Mouse (Mus musculus): ENCODE results near the gene Cbx6. TPM values are rescaled to one million over a fixed set of nuclear protein-coding genes. Genes with fewer than 3 reads are reported as not detected.

Cbx6 gene
- polyA plus RNA-seq, 1 experiment, result 10.4 TPM

DNA sequence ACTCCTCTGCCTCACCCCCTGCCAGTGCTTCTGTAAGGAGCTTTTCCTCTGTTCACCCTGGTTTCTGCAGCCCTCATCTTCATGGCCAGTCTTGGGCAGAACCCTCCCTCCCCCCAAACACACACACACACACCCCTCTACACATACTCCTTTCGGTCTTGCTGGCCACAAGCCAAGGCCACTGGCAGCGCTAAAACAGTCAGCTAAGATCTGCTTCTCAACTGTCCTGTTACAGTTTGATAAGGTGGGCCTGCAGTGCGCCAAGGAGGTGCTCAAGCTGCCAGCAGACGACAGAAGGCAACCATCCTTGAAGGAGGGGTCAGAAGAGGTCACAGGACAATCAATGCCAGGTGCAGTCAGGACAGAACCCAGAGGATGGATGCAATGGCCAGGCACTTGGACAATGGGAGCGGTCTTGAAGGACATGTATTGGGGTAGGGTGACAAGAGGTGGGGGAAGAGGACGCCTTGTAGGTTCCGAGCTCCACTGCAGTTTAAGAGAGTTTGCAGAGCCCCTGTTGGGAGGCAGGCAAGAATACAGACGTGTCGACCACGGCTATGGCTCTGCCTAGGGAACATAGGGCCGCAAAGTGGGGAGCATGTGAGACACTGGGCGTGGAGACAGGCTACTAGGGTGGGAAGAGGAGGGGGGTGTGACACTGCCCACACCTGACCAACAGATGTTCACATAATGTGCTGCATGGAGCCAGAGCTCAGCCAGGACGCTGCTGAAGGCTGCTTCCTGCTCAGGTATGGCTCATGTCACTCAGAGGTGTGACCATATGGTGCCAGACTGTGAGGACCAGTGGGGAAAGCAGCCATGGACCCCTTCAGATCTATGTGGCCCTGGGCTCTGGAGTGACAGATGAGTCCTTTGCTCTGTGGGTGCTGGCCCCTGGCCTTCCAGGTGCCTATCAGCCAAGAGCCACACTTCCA is 12.0 kb downstream of the Cbx6 start:
- TF ChIP-seq GATA1 (IDR thresholded peaks at IDR 0.05; ENCODE audit: low read length), result no peak

DNA sequence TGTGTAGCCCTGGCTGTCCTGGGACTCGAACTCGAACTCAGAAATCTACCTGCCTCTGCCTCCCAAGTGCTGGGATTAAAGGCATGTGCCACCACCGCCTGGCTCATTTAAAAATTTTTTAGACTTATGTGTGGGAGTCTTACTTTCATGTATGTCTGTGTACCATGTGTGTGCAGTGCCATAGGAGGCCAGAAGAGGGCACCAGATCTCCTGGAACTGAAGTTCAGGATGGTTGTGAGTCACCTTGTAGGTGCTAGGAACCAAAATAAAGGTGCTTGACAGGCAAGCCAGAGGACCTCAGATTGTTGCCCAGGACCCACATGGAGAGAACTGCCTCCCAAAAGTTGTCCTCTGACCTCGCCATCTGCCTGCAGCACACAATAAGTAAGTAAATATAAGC is 16.2 kb downstream of the Cbx6 start:
- no peak for TF ChIP-seq GATA1 (IDR thresholded peaks at IDR 0.05; ENCODE audit: low read length)

DNA sequence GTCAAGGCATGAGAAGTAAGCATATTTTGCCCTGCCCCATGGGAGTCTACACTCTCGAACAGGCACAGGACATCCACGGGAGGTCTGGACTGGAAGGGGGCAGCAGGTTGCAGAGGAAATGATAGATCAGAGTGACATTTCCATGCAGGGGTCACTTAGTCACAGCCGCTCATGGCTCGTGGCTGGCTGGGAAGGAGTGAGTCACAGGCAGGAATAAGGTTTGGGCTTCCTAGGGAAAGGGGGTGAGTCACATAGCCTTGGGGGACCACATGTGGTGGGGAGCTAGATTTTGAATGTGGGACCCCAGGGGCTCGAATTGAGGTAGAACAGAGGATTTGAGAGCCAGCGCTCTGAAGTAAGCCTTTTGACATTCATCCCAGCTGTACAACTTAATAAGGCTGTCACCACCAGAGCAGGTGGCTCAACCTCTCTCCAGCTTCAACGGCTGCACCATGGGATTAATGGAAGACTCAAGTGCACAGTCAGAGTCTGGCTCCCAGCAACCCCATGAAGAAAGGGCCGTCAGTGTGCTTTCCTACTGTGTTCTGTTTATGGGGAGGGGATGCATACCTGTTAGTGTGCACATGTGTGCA is 20.7 kb downstream of the Cbx6 start:
- TF ChIP-seq GATA1 (IDR thresholded peaks at IDR 0.05; ENCODE audit: low read length), result no peak

DNA sequence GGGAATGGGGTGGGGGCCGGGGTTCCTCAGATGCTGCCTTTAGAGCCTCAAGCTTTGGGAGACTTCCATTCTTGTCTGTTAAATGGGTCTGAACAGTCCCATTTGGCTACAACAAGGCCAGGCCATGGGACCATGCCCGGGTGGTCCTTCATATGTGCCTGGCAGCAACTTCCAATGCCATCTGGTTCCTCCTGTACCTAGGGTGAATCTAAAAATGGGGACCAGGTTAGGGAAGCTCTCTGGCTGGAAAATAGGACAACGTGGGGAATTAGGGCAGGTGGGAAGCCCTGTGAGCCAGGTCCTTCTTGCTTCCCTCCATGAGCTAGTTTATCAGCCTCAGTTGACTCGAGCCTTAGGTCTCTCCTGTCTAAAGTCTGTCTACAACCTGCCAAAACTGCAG is 23.5 kb downstream of the Cbx6 start:
- TF ChIP-seq GATA1 (IDR thresholded peaks at IDR 0.05; ENCODE audit: low read length), result no peak

DNA sequence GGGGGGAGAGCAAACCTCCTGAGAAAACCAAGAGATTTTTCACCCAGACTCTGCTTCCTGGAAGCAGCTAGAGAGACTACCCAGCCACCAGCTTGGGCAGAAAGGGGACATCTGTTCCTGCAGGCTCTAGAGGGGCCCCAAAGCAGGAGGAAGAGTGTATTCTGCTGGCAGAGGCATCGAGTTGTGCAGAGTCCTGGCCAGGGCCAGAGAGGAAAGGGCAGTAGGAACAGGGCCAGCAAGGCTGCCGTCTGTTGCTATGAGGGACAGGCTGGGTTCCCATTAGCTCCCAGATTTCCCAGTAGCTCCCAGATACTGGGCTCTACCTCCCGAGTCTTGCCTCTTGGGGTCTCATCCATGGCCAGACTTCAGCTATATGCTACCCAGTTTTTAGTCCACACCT is 24.4 kb downstream of the Cbx6 start:
- no peak for TF ChIP-seq GATA1 (IDR thresholded peaks at IDR 0.05; ENCODE audit: low read length)

DNA sequence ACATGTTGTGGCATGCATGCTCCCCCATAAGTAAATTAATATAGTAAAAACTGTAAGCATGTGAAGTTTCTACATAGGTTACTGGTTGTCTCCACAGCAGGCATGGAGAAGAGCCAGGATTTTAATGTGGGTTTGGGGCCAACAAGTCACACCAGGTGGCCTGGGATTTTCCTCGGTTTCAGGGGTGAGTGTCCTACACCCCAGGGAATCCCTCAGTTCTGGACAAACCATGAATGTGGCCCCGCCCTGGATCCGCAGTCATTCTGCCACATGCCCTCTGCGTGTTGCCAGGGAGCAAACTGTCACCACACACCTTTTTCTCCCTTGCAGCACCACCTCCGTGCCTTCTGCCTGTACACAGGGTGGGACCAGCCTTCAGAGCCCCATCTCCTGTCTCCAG is 25.8 kb downstream of the Cbx6 start:
- TF ChIP-seq GATA1 (IDR thresholded peaks at IDR 0.05; ENCODE audit: low read length), result no peak

DNA sequence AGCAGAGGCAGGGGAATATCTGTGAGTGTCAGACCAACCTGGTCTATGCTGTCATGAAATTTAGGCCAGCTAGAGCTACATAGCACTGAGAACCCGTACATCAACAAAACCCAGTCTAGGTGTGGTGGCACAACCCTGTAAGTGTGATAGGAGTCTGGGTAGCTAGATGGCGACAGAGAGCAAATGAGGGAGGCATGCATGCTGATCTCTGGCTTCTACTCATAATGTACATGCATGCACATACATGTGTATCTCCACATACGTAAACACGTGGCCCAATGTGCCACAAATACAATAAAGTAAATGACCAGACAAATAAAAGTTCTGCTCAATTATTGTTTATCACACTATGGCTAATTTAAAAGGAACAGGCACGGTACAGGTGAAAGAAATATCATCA is 26.4 kb downstream of the Cbx6 start:
- TF ChIP-seq GATA1 (IDR thresholded peaks at IDR 0.05; ENCODE audit: low read length), result no peak

DNA sequence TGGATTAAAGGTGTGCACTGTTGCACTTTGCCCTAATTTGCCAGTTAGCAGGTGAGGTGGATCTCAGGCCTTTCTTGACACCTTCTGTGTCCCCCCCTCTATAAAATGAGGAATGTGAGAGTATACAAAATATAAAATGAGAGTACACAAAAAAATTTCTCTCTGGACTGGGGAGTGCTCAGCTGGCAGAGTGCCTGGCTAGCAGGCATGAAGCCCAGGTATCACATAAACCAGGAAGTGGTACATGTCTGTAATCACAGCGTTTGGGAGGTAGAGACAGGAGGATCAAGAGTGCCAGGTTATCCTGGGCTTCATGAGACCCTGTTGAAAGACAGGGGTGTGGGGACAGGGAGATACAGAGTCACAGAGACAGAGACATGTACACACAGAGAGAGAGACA is 27.4 kb downstream of the Cbx6 start:
- no peak for TF ChIP-seq GATA1 (IDR thresholded peaks at IDR 0.05; ENCODE audit: low read length)

DNA sequence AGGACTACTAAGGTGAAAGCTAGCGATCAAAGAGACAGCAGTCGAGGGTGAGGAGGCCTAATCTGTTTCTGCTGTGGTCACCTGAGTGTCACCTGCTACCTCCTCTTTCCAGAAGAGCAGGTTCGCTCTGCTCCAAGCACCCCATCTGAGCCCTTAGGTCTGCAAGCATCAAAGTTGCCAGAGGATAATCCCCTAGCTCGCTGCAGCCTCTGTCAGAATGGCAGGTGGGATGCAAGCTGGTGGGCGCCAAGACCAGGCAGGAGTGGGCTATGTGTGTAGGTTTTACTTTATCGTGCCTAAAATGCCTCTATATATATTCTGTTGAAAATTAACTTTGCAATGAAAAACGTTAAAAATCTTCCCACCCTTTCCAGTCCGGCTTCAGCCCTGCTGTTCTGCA is 29.2 kb downstream of the Cbx6 start:
- TF ChIP-seq GATA1 (IDR thresholded peaks at IDR 0.05; ENCODE audit: low read length), result no peak

DNA sequence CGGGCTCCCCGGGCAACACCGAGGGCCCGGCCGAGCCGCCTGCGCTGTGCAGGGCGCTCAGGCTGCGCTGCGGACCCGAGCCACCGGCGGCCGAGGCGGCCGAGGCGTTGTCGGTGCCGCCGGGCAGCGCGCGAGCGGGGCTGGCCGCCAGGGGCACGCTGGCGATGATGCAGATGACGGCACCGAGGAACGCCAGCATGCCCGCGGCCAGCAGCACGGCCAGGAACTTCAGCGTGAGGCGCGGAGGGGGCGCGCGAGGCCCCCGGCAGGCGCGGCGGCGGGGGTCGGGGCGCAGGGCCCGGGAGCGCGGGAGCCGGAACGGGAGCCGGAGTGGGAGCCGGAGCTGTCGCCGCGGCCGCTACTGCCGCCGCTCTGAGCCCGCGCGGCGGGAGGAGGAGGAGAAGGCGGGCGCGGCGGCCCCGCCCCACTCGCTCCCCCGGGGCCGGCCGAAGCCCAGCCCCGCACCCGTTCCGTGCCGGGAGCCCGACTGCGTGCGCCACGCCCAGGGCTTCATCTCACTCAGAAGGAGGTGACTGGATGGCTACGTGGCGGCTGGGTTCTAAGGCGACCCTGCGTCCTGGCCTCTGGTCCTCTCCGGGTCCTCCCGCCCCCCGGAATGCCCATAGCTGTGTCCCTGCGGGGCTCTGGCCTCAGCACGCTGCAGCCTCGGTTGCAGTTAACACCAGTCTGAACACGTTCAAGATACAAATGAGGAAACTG is 30.0 kb downstream of the Cbx6 start, which contains the start of gene Nptxr:
Nptxr (minus strand) TSS at position 415 of the 720 bp plus-strand sequence.
- no peak for TF ChIP-seq GATA1 (IDR thresholded peaks at IDR 0.05; ENCODE audit: low read length)

DNA sequence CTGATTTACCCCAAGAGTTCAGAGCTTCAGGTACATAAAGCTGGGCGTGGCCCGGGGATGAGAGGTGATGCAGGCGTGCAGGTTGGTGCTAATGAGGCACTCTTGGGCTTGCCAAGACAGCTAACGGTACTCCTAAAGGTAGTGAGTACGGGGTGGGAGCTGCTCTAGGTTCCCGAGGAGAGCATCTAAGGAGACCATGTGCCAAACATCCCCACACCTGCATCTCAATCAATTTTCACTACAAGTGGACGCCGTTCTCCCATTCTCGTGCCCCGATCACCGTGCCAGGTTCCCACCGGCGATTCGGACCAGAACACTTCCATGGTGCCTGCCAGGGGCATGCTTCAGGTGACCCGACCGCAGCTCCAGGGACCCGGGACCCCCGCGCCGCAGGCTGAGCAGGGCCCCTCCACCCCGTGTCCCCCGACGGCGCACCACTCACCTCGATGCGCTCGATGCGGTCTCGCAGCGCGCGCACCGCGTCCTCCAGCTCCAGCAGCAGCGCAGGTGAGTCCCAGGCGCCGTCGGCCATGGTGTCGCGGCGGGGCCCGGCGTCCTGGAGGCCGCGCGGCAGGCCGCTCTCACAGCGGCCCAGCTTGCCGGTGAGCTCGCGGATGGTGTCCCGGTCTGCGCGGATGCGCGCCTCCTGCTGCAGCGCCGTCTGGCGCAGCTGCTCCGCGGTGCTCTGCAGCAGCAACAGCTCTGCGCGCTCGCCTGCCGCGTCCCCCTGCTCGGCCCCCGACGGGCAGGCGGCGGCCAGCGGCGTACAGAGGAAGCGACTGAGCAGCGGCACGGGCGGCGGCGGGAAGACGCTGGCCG is 30.7 kb downstream of the Cbx6 start:
- TF ChIP-seq GATA1 (IDR thresholded peaks at IDR 0.05; ENCODE audit: low read length), result no peak

DNA sequence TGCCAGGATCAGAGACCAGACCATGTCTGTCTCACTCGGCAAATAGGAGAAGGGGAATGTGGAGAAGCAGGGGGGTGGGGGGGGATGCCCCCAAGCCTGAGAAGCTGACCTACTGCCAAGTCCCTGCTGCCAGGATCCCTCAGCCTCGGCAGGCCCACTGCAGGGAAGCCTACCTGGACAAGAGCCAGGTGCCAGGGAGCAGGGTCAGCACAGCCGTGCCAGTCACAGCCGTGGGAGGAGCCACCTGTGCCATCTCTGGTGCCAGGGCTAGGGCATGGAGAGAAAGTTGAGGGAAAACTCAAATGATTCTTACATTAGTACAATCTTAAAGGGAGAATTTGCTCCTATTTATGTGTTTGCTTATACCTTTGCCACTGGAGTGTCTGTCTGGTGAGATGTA is 32.2 kb downstream of the Cbx6 start:
- TF ChIP-seq GATA1 (IDR thresholded peaks at IDR 0.05; ENCODE audit: low read length), result no peak

DNA sequence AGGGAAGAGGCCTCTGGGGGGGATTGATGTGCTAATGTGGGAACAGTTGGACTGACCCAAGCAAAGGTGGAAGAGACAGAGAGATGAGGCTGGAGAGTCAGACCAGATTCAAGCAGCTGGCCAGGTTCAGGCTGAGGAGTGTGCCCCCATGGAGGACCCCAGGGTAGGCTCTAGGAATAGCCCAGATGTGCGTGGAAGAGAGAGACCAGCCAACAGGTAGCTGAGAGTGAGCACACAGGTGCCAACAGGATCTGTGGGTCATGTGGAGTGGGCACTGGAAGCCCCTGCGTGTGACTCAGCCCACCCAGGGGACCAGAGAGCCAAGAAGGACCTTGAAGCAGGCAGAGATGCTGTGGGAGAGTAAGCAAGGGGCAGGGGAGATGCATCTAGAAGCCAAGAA is 32.8 kb downstream of the Cbx6 start:
- no peak for TF ChIP-seq GATA1 (IDR thresholded peaks at IDR 0.05; ENCODE audit: low read length)

DNA sequence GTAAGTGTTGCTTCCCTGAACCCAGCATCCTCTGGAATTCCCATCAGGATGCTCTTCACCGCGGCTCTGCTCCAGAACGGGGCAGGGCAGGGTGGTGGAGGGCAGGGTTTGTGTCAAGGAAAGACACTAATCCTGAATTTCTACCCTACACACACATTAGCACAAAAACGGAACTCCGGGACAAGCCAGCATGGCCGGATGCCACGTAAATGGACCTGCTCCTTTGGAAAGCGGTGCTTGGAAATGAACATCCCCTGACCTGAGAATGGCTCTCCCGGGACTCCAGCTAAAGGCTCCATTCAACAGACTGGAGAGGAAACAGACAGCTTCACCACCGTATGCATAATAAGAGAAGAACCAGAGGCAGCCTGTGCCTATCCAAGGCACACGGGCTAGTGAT is 33.8 kb downstream of the Cbx6 start:
- no peak for TF ChIP-seq GATA1 (IDR thresholded peaks at IDR 0.05; ENCODE audit: low read length)

DNA sequence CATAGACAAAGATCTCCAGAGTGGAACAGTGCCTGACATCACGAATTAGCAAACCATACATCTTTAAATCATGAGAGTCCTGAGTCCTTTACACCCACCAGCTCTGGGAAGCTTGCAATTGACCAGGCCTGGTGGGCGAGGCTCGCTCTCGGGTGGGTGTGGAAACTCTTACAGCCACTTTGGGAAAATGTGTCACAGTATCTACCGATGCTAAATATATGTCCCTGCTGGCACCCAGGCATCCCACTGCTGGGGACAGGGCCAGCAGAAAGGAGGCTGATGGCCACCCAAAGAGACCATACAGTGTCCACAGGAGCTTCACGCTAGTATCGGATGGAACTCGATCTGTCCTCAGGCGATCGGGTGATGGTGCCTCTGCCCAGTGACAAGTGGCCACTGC is 35.9 kb downstream of the Cbx6 start:
- TF ChIP-seq GATA1 (IDR thresholded peaks at IDR 0.05; ENCODE audit: low read length), result no peak
